Mouse (Mus musculus) intestine, embryonic 16.5 days (tissue): ENCODE measurements around the gene Cox17. TPM values are rescaled to one million over a fixed set of nuclear protein-coding genes. Genes with fewer than 3 reads are reported as not detected.
A peak's percentile ranks its signal among the peaks of the same experiment; 100 is the strongest.

ENCODE experiments used
- ATAC-seq: fragments of 200-750 bp; cut with Nextera tagmentation; 2 replicates; pipeline ENCODE4 v1.8.0; 2017; ENCODE audit warnings: moderate TSS enrichment, moderate library complexity
- H3K27ac ChIP-seq: fragments of 300-500 bp; sonication (generic); 2 replicates; pipeline ENCODE4 v1.5.1; 2014; ENCODE audit warnings: mild to moderate bottlenecking, low read length
- H3K27me3 ChIP-seq: fragments of 300-500 bp; sonication (generic); replicated peaks from 2 replicates; pipeline ENCODE4 v1.6.1; 2014; ENCODE audit warnings: low read length, control low read depth, mixed read lengths; ENCODE audit not compliant: control insufficient read depth, insufficient read depth
- H3K36me3 ChIP-seq: fragments of 300-500 bp; sonication (generic); 2 replicates; pipeline ENCODE4 v1.6.1; 2014; ENCODE audit warnings: low read length, control low read depth; ENCODE audit not compliant: control insufficient read depth, insufficient read depth
- H3K4me1 ChIP-seq: fragments of 300-500 bp; sonication (generic); 2 replicates; pipeline ENCODE4 v1.6.1; 2014; ENCODE audit warnings: low read length, control low read depth, mixed read lengths; ENCODE audit not compliant: control insufficient read depth, insufficient read depth
- H3K4me2 ChIP-seq: fragments of 300-500 bp; sonication (generic); 2 replicates; pipeline ENCODE4 v1.6.1; 2014; ENCODE audit warnings: low read depth, low read length, control low read depth
- H3K4me3 ChIP-seq: fragments of 300-500 bp; sonication (generic); 2 replicates; pipeline ENCODE4 v1.5.1; 2014; ENCODE audit warnings: mild to moderate bottlenecking, low read length
- H3K9ac ChIP-seq: fragments of 300-500 bp; sonication (generic); 2 replicates; pipeline ENCODE4 v1.6.1; 2014; ENCODE audit warnings: low read depth, low read length
- H3K9me3 ChIP-seq: fragments of 300-500 bp; sonication (generic); 2 replicates; pipeline ENCODE4 v1.6.1; 2016; ENCODE audit warnings: low read length, control low read depth; ENCODE audit not compliant: control insufficient read depth
- WGBS: fragments of 180-500 bp; shearing (Covaris S2); extraction: QIAGEN DNeasy Blood & Tissue Kit; methylation state at CpG from one replicate; pipeline ENCODE4 v1.1.7; 2014; 5-methylcytosine and 5-hydroxymethylcytosine counted together
- polyA plus RNA-seq: library from polyadenylated mRNA; unstranded; fragments of >200 nt; fragmentation: Nextera tagmentation; extraction: Ambion mirVana; gene quantifications from 2 replicates; pipeline ENCODE4 v1.2.1, GENCODE M21; 2015

The Cox17 gene
- polyA plus RNA-seq, 1 experiment from 2014 or later, result 223 TPM

DNA sequence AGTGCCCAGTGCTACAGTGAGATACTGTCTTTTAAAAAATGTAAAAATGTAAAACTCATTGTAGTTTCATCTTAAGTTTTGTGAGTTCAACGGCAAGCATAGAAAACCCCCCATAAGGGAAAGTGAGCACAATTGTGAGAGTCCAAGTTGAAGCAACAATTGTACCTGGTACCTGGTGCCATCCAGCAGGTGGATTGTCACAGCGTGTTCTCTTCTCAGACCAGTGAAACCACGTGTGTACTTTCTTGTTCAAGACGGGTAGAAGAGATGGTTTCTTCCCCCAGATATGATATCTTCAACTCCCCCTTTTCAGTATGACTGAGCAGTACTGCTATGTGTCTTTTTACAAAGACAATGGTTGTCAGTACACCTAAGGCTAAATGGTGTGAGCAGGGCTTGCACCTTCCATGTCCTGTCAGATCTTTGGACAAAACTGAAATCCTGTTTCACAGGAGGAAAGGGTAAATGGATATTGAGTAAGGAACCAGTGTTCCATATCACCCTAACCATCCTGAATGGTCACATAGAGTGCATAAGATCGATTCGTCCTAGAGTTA, 11.5 kb downstream of the Cox17 start:
- H3K27me3 ChIP-seq, result no peaks in the 10 kb centered on the region
- 90% methylated on average over 6 of the region's 6 CpGs for WGBS
- no peaks in the 10 kb centered on the region for H3K9me3 ChIP-seq
- no peak overlapping the region for H3K4me3 ChIP-seq
- no peak overlapping the region for H3K27ac ChIP-seq
- no peak overlapping the region for H3K9ac ChIP-seq
- H3K4me1 ChIP-seq, result peaks cover 11% of the 10 kb centered on the region
- no peaks in the 10 kb centered on the region for H3K36me3 ChIP-seq
- no peak for ATAC-seq
- H3K4me2 ChIP-seq, result no peak overlapping the region

DNA sequence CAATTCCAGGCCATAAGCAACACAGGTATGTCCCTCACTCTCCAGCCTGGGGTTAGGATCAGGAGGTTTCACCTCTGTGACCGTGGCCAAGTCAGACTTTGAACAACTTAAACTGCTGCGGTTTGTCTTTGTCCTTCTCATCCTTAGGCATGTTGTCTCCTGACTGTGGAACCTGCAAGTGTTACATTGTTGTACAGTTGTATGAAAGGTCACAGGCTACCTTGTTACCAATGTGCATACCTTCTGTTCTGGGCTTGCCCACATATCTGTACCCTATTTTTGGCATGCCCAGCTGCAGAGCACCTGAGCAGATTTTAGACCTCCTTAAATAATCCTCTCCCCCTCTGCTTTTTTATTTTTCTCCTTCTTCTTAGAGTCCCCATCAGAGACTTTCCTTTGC, 12.4 kb downstream of the Cox17 start:
- no peaks in the 10 kb centered on the region for H3K27me3 ChIP-seq
- ATAC-seq, result no peak
- H3K27ac ChIP-seq, result no peak overlapping the region
- H3K9me3 ChIP-seq, result no peaks in the 10 kb centered on the region
- WGBS, result 92% methylated on average over 2 of the region's 2 CpGs
- no peaks in the 10 kb centered on the region for H3K36me3 ChIP-seq
- H3K4me3 ChIP-seq, result no peak overlapping the region
- H3K4me2 ChIP-seq, result no peak overlapping the region
- no peak overlapping the region for H3K9ac ChIP-seq
- peaks cover 11% of the 10 kb centered on the region for H3K4me1 ChIP-seq

DNA sequence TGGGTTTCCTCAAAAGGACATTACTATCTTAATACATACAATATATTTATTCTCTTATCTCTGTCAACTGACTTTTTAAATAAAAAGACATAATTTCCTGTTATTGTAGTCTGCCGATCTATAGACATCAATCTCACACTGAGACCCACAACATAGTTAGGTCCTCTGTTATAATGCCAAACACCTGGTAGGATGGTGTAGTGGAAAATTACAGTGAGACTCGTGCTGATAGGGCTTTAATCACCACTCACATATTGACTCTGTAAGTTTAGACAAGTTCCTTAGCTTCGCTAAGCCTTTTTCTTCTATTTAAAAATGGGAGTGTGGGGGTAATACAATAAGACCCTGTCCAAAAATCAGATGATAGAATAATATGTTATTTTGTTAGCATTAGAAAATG, 13.1 kb downstream of the Cox17 start:
- Histone ChIP-seq H3K4me1 (peaks cover 11% of the 10 kb centered on the region), H3K27ac (no peak overlapping the region), H3K4me2 (no peak overlapping the region), H3K36me3 (no peaks in the 10 kb centered on the region), H3K27me3 (no peaks in the 10 kb centered on the region), H3K4me3 (no peak overlapping the region), H3K9me3 (no peaks in the 10 kb centered on the region), H3K9ac (no peak overlapping the region)
- 73% methylated on average over 3 of the region's 3 CpGs for WGBS
- no peak for ATAC-seq

DNA sequence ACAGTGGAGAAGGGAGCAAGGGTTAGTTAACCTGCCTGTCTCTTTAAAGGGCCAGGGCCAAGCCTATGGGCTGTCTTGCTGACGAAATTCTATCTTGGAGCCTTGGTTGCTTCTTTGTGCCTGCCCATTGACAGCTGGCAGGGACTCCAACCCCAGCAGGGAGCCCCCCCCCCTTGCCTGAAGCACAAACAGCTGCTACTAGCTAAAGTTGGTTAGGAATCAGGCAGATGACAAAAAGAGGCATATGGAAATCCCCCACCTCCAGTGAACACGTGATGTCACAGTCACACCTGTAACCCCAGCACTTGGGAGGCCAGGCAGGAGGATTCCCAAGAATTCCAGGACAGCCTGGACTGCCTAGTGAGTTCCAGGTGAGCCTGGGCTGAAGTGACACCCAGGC, 13.5 kb downstream of the Cox17 start:
- H3K27me3 ChIP-seq, result no peaks in the 10 kb centered on the region
- no peaks in the 10 kb centered on the region for H3K36me3 ChIP-seq
- no peak overlapping the region for H3K9ac ChIP-seq
- peaks cover 11% of the 10 kb centered on the region for H3K4me1 ChIP-seq
- no peak overlapping the region for H3K27ac ChIP-seq
- H3K9me3 ChIP-seq, result no peaks in the 10 kb centered on the region
- no peak for ATAC-seq
- WGBS, result 47% methylated on average over 2 of the region's 2 CpGs
- H3K4me2 ChIP-seq, result no peak overlapping the region
- no peak overlapping the region for H3K4me3 ChIP-seq

DNA sequence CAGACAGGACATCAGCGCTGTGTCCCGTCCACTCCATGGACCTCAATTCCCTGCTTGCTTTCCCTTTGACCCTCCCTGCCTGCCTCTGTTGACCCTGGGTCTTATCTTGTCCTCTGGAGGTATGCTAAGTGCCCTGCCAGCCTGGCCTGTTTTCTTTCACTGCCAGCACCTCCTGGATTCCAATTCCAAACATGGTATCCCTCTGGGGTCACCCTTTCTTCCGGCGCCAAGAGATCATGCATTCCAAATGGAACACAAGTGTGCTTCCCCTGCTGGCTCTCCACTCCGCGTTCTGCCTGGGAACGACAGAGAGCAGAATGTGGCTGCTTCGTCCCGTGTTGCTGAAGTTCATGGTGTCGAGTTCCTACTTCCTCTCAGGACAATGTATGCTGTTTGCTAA, 15.1 kb downstream of the Cox17 start, which contains the start of gene Popdc2:
Gene Popdc2, plus strand, starts transcription at position 277 of the 400 bp plus-strand sequence.
- H3K27ac ChIP-seq, result peak within 1 kb of the TSS; percentile 40
- peaks cover 11% of the 10 kb centered on the region for H3K4me1 ChIP-seq
- peak; percentile 40; the same call in 1 of the 2 replicates for ATAC-seq
- 29% methylated on average over 10 of the region's 10 CpGs for WGBS
- H3K36me3 ChIP-seq, result no peaks in the 10 kb centered on the region
- H3K4me2 ChIP-seq, result peak within 1 kb of the TSS; percentile 35
- no peaks in the 10 kb centered on the region for H3K27me3 ChIP-seq
- H3K9me3 ChIP-seq, result no peaks in the 10 kb centered on the region
- H3K4me3 ChIP-seq, result peak within 1 kb of the TSS; percentile 41
- peak within 1 kb of the TSS; percentile 54 for H3K9ac ChIP-seq

DNA sequence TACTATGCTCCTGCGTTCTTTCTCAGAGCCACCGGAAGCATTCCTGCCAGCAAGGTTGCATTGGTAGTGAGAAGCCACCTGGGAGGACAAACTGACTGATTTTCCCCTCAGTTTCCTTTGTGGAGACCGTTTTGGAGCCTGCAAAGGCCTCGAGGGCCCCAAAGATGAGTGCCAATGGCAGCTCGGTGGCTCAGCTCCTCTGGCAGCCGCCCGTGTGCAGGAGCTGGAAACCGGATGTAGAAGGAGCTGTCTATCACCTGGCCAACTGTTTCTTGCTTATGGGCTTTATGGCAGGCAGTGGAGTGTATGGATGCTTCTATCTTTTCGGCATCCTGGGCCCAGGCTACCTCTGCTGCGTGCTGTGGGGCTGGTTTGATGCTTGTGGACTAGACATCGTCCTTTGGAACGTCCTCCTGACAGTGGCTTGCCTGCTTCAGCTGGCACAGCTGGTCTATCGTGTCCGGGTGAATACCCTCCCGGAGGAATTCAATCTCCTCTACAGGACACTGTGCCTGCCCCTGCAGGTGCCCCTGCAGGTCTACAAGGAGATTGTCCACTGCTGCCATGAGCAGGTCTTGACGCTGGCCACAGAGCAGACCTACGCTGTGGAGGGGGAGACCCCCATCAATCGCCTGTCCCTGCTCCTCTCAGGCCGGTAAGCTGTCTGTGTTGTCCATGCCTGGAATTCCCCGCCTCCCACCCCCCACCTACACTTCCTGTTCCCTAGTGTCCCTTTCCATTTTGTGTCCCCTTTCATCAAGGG, 15.9 kb downstream of the Cox17 start:
- H3K27ac ChIP-seq, result peak overlapping the region; percentile 40
- H3K4me1 ChIP-seq, result peaks cover 11% of the 10 kb centered on the region
- 60% methylated on average over 20 of the region's 20 CpGs for WGBS
- peak overlapping the region; percentile 35 for H3K4me2 ChIP-seq
- H3K27me3 ChIP-seq, result no peaks in the 10 kb centered on the region
- 0 out of 2 replicates have a peak, but pooled peaks have one; percentile 31 for ATAC-seq
- H3K4me3 ChIP-seq, result peak overlapping the region; percentile 41
- H3K36me3 ChIP-seq, result no peaks in the 10 kb centered on the region
- peak overlapping the region; percentile 54 for H3K9ac ChIP-seq
- no peaks in the 10 kb centered on the region for H3K9me3 ChIP-seq

DNA sequence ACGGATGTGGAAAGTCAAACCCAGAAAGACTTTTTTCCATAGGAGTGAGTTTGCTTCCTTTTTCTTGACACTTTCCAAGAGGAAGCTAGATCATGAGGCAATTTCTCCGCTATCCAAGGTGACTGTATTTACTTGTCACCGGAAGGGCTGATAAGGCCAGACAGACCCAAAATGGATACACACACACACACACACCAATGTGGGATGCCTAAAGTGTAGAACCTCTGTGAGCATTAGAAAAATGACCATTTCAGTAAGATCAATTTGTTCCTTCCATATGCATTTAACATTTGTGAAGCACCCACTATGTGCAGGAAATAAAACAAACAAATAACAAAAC, 16.4 kb downstream of the Cox17 start:
- ATAC-seq, result no peak
- WGBS, result 44% methylated on average over 3 of the region's 3 CpGs
- Histone ChIP-seq H3K36me3 (no peaks in the 10 kb centered on the region), H3K9ac (0 out of 2 replicates have a peak overlapping the region, but pooled peaks have one; percentile 1), H3K4me3 (peak overlapping the region; percentile 41), H3K4me1 (peaks cover 11% of the 10 kb centered on the region), H3K27me3 (no peaks in the 10 kb centered on the region), H3K4me2 (0 out of 2 replicates have a peak overlapping the region, but pooled peaks have one; percentile 2), H3K27ac (no peak overlapping the region), H3K9me3 (no peaks in the 10 kb centered on the region)

DNA sequence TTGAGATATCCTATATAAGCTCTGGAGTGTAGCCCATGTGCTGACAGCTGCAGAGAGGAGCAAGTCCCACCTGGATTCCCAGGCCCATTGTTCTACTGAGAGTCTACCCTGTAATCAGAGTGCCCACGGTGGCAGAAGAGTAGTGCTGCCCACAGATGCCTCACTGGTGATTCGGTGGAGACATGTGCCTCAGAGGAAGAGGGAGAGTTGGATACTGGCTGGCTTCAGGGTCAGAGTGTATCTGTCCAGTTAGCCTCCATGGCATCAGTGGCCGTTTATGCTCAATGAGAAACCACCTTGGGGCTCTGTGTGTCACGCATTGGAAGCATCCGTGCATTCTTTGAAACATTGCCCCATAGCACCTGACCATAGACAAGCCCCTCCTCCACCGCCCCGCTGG, 16.9 kb downstream of the Cox17 start:
- H3K4me1 ChIP-seq, result peaks cover 11% of the 10 kb centered on the region
- WGBS, result 62% methylated on average over 7 of the region's 7 CpGs
- no peak for ATAC-seq
- H3K27ac ChIP-seq, result no peak overlapping the region
- 0 out of 2 replicates have a peak overlapping the region, but pooled peaks have one; percentile 1 for H3K9ac ChIP-seq
- H3K36me3 ChIP-seq, result no peaks in the 10 kb centered on the region
- peak overlapping the region; percentile 41 for H3K4me3 ChIP-seq
- peak overlapping the region; percentile 2; the same call in 1 of the 2 replicates for H3K4me2 ChIP-seq
- H3K9me3 ChIP-seq, result no peaks in the 10 kb centered on the region
- H3K27me3 ChIP-seq, result no peaks in the 10 kb centered on the region

DNA sequence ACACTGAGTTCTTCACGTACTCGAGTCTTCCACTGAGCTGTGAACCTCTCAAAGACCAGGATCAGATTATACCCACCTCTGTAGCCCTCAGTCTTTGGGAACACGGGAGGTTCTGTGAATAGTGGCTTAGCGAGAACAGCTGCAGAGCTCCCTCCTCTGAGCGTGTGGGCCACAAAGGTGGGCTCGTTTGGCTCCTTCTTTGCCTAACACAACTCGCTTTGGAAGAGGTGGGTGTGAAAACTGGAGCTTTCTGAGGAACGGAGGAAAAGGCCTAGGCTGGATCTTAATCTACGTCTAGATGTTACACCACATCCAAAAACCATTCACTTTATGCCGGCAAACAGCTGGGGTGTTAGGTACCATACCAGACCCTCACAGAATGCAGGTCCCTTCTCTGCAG, 18.6 kb downstream of the Cox17 start:
- Histone ChIP-seq H3K9ac (no peak overlapping the region), H3K27ac (no peak overlapping the region), H3K9me3 (no peaks in the 10 kb centered on the region), H3K4me2 (no peak overlapping the region), H3K4me1 (peaks cover 11% of the 10 kb centered on the region), H3K4me3 (no peak overlapping the region), H3K27me3 (no peaks in the 10 kb centered on the region), H3K36me3 (no peaks in the 10 kb centered on the region)
- no peak for ATAC-seq
- 86% methylated on average over 10 of the region's 10 CpGs for WGBS
